Mouse (Mus musculus): ENCODE measurements around the gene Aars2. TPM values are rescaled to one million over a fixed set of nuclear protein-coding genes. Genes with fewer than 3 reads are reported as not detected.

Aars2 gene
- polyA plus RNA-seq, 1 experiment from 2014 or later, result 11.5 TPM

DNA sequence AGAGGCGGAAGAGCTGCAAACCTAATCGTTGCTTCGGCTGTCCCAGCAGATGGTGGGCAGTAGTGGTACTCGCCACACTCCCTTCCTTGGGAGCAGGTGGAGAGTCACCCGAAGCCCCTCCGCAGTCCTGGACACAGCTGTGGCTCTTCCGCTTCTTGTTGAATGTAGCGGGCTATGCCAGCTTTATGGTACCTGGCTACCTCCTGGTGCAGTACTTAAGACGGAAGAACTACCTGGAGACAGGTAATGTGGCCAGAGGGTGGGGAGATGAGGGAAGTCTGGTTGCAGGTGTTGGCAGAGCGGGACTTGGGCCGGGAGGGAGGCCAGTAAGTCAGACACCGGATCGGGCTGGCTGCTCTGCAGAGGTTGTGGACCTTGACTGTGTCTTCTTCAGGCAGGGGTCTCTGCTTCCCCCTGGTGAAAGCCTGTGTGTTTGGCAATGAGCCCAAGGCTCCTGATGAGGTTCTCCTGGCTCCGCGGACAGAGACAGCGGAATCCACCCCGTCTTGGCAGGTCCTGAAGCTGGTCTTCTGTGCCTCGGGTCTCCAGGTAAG, 58.0 kb downstream of the Aars2 start:
- Histone ChIP-seq H3K4me2 (ENCODE audit: low read length) (peak overlapping the region; percentile 96), H3K36me3 (ENCODE audit: insufficient read depth, low read length) (peaks cover 44% of the 10 kb centered on the region), H3K9me3 (replicated peaks; ENCODE audit: low read length) (no peaks in the 10 kb centered on the region), H3K9ac (ENCODE audit: low read depth, low read length) (peak overlapping the region; percentile 88), H3K4me1 (replicated peaks; ENCODE audit: insufficient read depth, low read length) (peaks cover 13% of the 10 kb centered on the region), H3K27me3 (ENCODE audit: insufficient read depth, low read length) (no peaks in the 10 kb centered on the region), H3K27ac (peak overlapping the region; percentile 90), H3K4me3 (replicated peaks; ENCODE audit: low read depth, low read length) (peak overlapping the region; percentile 88)
- DNase-seq (ENCODE audit: low spot score) (peak; percentile 35), ATAC-seq (replicated peaks; ENCODE audit: low FRiP score, low read depth) (peak; percentile 3)
- peak; percentile 14; the same call in 1 of the 2 replicates for TF ChIP-seq CTCF (IDR thresholded peaks at IDR 0.05; ENCODE audit: low read depth)
- 6% methylated on average over 18 of the region's 18 CpGs for WGBS

DNA sequence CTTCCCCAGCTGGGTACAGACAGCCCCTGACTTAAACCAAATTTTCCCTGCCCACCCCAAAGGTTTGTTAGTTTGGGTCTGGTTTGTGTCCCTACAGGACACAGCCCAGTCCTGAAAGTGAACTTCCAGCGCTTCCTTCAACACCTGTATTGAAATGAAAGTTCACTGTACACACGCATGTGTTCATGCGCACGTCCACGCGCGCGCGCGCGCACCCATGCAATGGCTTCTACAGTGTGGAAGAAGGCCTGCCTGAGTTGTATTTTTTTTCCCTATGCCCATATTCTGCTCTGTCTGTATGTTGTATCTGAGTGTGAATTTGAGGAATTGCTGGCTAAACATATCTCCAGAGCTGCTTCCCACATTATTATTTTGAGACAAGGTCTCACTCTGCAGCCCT, 58.5 kb downstream of the Aars2 start:
- H3K27me3 ChIP-seq (ENCODE audit: insufficient read depth, low read length), result no peaks in the 10 kb centered on the region
- H3K9me3 ChIP-seq (replicated peaks; ENCODE audit: low read length), result no peaks in the 10 kb centered on the region
- 92% methylated on average over 11 of the region's 11 CpGs for WGBS
- H3K4me2 ChIP-seq (ENCODE audit: low read length), result peak overlapping the region; percentile 96
- H3K4me1 ChIP-seq (replicated peaks; ENCODE audit: insufficient read depth, low read length), result peaks cover 15% of the 10 kb centered on the region
- H3K36me3 ChIP-seq (ENCODE audit: insufficient read depth, low read length), result peaks cover 49% of the 10 kb centered on the region
- no peak for ATAC-seq (replicated peaks; ENCODE audit: low FRiP score, low read depth)
- H3K9ac ChIP-seq (ENCODE audit: low read depth, low read length), result peak overlapping the region; percentile 88; the same call in 1 of the 2 replicates
- no peak for DNase-seq (ENCODE audit: low spot score)
- TF ChIP-seq CTCF (IDR thresholded peaks at IDR 0.05; ENCODE audit: low read depth), result no peak
- H3K4me3 ChIP-seq (replicated peaks; ENCODE audit: low read depth, low read length), result peak overlapping the region; percentile 88
- H3K27ac ChIP-seq, result peak overlapping the region; percentile 90; the same call in 1 of the 2 replicates

DNA sequence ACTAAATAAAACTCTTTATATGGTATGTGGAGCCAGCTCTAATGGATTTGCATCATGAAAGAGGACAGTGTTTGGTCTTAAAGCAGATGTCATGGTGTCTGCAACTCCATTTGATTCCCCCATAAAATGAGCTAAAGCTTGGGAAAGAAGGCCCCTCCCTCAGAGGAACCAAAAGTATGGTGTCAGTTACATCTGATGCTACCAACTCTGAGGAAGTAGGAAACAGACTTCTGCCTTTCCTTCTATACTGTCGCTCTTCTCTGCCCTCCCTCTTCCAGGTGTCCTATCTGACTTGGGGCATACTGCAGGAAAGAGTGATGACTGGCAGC, 59.4 kb downstream of the Aars2 start:
- ATAC-seq (replicated peaks; ENCODE audit: low FRiP score, low read depth), result no peak
- Histone ChIP-seq H3K9ac (ENCODE audit: low read depth, low read length) (no peak overlapping the region), H3K27ac (no peak overlapping the region), H3K4me1 (replicated peaks; ENCODE audit: insufficient read depth, low read length) (peaks cover 16% of the 10 kb centered on the region), H3K9me3 (replicated peaks; ENCODE audit: low read length) (no peaks in the 10 kb centered on the region), H3K27me3 (ENCODE audit: insufficient read depth, low read length) (no peaks in the 10 kb centered on the region), H3K36me3 (ENCODE audit: insufficient read depth, low read length) (peaks cover 54% of the 10 kb centered on the region), H3K4me3 (replicated peaks; ENCODE audit: low read depth, low read length) (no peak overlapping the region), H3K4me2 (ENCODE audit: low read length) (no peak overlapping the region)
- TF ChIP-seq CTCF (IDR thresholded peaks at IDR 0.05; ENCODE audit: low read depth), result no peak
- no peak for DNase-seq (ENCODE audit: low spot score)
- WGBS, result 47% methylated on average over 1 of the region's 1 CpGs

DNA sequence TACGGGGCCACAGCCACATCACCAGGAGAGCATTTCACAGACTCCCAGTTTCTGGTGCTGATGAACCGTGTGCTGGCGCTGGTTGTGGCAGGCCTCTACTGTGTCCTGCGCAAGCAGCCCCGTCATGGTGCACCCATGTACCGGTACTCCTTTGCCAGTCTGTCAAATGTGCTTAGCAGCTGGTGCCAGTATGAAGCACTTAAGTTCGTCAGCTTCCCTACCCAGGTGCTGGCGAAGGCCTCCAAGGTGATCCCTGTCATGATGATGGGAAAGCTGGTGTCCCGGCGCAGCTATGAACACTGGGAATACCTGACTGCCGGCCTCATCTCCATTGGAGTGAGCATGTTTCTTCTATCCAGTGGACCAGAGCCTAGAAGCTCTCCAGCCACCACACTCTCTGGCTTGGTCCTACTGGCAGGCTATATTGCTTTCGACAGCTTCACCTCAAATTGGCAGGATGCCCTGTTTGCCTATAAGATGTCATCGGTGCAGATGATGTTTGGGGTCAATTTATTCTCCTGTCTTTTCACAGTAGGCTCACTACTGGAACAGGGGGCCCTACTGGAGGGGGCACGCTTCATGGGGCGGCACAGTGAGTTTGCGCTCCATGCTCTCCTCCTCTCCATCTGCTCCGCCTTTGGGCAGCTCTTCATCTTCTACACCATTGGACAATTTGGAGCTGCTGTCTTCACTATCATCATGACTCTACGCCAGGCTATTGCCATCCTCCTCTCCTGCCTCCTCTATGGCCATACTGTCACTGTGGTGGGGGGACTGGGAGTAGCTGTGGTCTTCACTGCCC, 59.9 kb downstream of the Aars2 start:
- Histone ChIP-seq H3K4me3 (replicated peaks; ENCODE audit: low read depth, low read length) (no peak overlapping the region), H3K27me3 (ENCODE audit: insufficient read depth, low read length) (no peaks in the 10 kb centered on the region), H3K27ac (no peak overlapping the region), H3K4me2 (ENCODE audit: low read length) (no peak overlapping the region), H3K9me3 (replicated peaks; ENCODE audit: low read length) (no peaks in the 10 kb centered on the region), H3K36me3 (ENCODE audit: insufficient read depth, low read length) (peaks cover 60% of the 10 kb centered on the region), H3K4me1 (replicated peaks; ENCODE audit: insufficient read depth, low read length) (peaks cover 17% of the 10 kb centered on the region), H3K9ac (ENCODE audit: low read depth, low read length) (no peak overlapping the region)
- ATAC-seq (replicated peaks; ENCODE audit: low FRiP score, low read depth) (no peak), DNase-seq (ENCODE audit: low spot score) (no peak)
- 61% methylated on average over 18 of the region's 18 CpGs for WGBS
- no peak for TF ChIP-seq CTCF (IDR thresholded peaks at IDR 0.05; ENCODE audit: low read depth)

DNA sequence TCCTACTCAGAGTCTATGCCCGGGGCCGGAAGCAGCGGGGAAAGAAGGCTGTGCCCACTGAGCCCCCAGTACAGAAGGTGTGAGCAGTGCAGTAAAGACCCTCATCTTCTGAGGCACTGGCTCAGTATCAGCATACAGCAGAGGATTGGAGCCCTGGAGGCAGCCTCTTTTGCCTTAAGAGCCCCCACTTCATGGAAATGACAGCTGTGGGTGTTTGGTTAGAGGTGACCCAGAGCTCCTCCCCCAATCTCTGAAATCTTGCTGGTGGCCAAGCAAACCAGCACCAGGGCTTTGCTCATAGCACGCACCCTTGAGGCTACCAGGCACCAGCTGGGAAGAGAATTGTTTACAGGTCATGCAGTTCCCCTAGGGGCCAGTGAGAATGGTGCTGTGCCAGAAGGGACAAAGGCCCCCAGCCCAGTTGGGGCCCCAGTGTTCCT, 60.5 kb downstream of the Aars2 start:
- no peak overlapping the region for H3K27ac ChIP-seq

DNA sequence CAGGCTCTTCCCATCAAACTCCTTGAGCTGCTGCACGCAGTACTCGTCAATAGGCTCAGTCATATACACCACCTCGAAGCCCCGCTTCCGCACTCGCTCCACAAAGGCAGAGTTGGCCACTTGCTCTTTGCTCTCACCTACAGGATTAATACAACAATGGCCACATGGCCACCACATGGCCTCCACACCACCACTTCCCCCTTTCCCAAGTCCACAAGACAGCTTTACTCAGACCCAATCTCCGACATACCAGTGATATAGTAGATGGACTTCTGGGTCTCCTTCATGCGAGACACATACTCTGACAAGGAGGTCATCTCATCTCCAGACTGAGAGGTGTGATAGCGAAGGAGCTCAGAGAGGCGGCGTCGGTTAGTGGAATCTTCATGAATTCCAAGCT, 62.3 kb downstream of the Aars2 start:
- no peak overlapping the region for H3K27ac ChIP-seq
- H3K9me3 ChIP-seq (replicated peaks; ENCODE audit: low read length), result no peaks in the 10 kb centered on the region
- no peak overlapping the region for H3K4me3 ChIP-seq (replicated peaks; ENCODE audit: low read depth, low read length)
- no peak overlapping the region for H3K9ac ChIP-seq (ENCODE audit: low read depth, low read length)
- H3K36me3 ChIP-seq (ENCODE audit: insufficient read depth, low read length), result peaks cover 61% of the 10 kb centered on the region
- no peak for DNase-seq (ENCODE audit: low spot score)
- H3K27me3 ChIP-seq (ENCODE audit: insufficient read depth, low read length), result no peaks in the 10 kb centered on the region
- H3K4me1 ChIP-seq (replicated peaks; ENCODE audit: insufficient read depth, low read length), result peaks cover 21% of the 10 kb centered on the region
- no peak for TF ChIP-seq CTCF (IDR thresholded peaks at IDR 0.05; ENCODE audit: low read depth)
- WGBS, result 86% methylated on average over 12 of the region's 12 CpGs
- ATAC-seq (replicated peaks; ENCODE audit: low FRiP score, low read depth), result no peak
- no peak overlapping the region for H3K4me2 ChIP-seq (ENCODE audit: low read length)

More for the DNA sequence above, 60.5 kb downstream of the Aars2 start:
- Histone ChIP-seq H3K9ac (ENCODE audit: low read depth, low read length) (no peak overlapping the region), H3K4me1 (replicated peaks; ENCODE audit: insufficient read depth, low read length) (peaks cover 21% of the 10 kb centered on the region), H3K27me3 (ENCODE audit: insufficient read depth, low read length) (no peaks in the 10 kb centered on the region), H3K4me2 (ENCODE audit: low read length) (no peak overlapping the region), H3K36me3 (ENCODE audit: insufficient read depth, low read length) (peaks cover 61% of the 10 kb centered on the region), H3K9me3 (replicated peaks; ENCODE audit: low read length) (no peaks in the 10 kb centered on the region), H3K4me3 (replicated peaks; ENCODE audit: low read depth, low read length) (no peak overlapping the region)
- no peak for ATAC-seq (replicated peaks; ENCODE audit: low FRiP score, low read depth)
- no peak for TF ChIP-seq CTCF (IDR thresholded peaks at IDR 0.05; ENCODE audit: low read depth)
- WGBS, result 35% methylated on average over 4 of the region's 4 CpGs
- DNase-seq (ENCODE audit: low spot score), result no peak
